8 mouse cellular contexts compared by ENCODE assay signal in genomic region chr6:126585813-126586212, GRCm38 (mm10). TPM values are rescaled to one million over a fixed set of nuclear protein-coding genes. Genes with fewer than 3 reads are reported as not detected.
A peak's percentile ranks its signal among the peaks of the same experiment; 100 is the strongest.
DNase-seq lines count a peak whose midpoint lies in the region; ATAC-seq and TF ChIP-seq lines count a peak whose summit lies in the region.
"Had no signal": no experiment of that assay in that cellular context is flagged by ENCODE, and none has a peak within 500 bp of the region (broad histone marks: within the 10 kb centered on the region; RNA-seq: fewer than 3 reads in every experiment).

No protein-coding gene starts in this region.

- H3K9ac ChIP-seq in midbrain, embryonic 15.5 days, result no peak overlapping the region
- no peak overlapping the region for H3K9ac ChIP-seq in midbrain, embryonic 16.5 days (ENCODE audit: low read depth, low read length)
- H3K9ac ChIP-seq in heart, postnatal 0 days (replicated peaks; ENCODE audit: low read depth, low read length), result no peak overlapping the region
- H3K9ac ChIP-seq: heart, embryonic 13.5 days had no signal

- 61% methylated on average over 7 of the region's 7 CpGs for WGBS in midbrain, embryonic 15.5 days
- 74% methylated on average over 7 of the region's 7 CpGs for WGBS in midbrain, embryonic 16.5 days
- 27% methylated on average over 7 of the region's 7 CpGs for WGBS in heart, postnatal 0 days

- H3K9me3 ChIP-seq in midbrain, embryonic 15.5 days, result no peaks in the 10 kb centered on the region
- no peaks in the 10 kb centered on the region for H3K9me3 ChIP-seq in midbrain, embryonic 16.5 days (replicated peaks; ENCODE audit: control insufficient read depth, low read length, poor library complexity, severe bottlenecking)
- H3K9me3 ChIP-seq in heart, postnatal 0 days (replicated peaks; ENCODE audit: control insufficient read depth, low read length), result no peaks in the 10 kb centered on the region
- H3K9me3 ChIP-seq: heart, embryonic 13.5 days had no signal

- H3K36me3 ChIP-seq in midbrain, embryonic 15.5 days (replicated peaks), result no peaks in the 10 kb centered on the region
- H3K36me3 ChIP-seq in midbrain, embryonic 16.5 days (ENCODE audit: control insufficient read depth, insufficient read depth, low read length), result no peaks in the 10 kb centered on the region
- H3K36me3 ChIP-seq in heart, postnatal 0 days (replicated peaks; ENCODE audit: control insufficient read depth, insufficient read depth, low read length), result no peaks in the 10 kb centered on the region
- H3K36me3 ChIP-seq: heart, embryonic 13.5 days had no signal

- 0 out of 2 replicates have a peak, but pooled peaks have one; percentile 33 for ATAC-seq in midbrain, embryonic 15.5 days (replicated peaks)
- ATAC-seq in midbrain, embryonic 16.5 days, result no peak
- peak; percentile 58; the same call in 1 of the 2 replicates for ATAC-seq in heart, postnatal 0 days (ENCODE audit: insufficient read depth, low read depth)

- DNase-seq in cerebellum, adult 9-11 months, result peak; percentile 99
- DNase-seq in heart, postnatal 0 days (ENCODE audit: low spot score), result peak; percentile 6
- peak; percentile 86 to 89 for DNase-seq in left cerebral cortex, postnatal 36 days (ENCODE audit: low spot score in 2 of 2)
- DNase-seq in spleen, postnatal 4 days (ENCODE audit: low spot score in 2 of 2), result no peak
- no peak for DNase-seq in spleen, postnatal 36 days (ENCODE audit: low spot score in 2 of 2)

- H3K4me1 ChIP-seq in midbrain, embryonic 15.5 days, result no peaks in the 10 kb centered on the region
- no peaks in the 10 kb centered on the region for H3K4me1 ChIP-seq in midbrain, embryonic 16.5 days (ENCODE audit: control insufficient read depth, insufficient read depth, low read length)
- no peaks in the 10 kb centered on the region for H3K4me1 ChIP-seq in heart, postnatal 0 days (ENCODE audit: control insufficient read depth, insufficient read depth)
- H3K4me1 ChIP-seq: heart, embryonic 13.5 days had no signal

- TF ChIP-seq CTCF in heart, postnatal 0 days (IDR thresholded peaks at IDR 0.05; ENCODE audit: low read depth), result no peak

- intact Hi-C loops in left cerebral cortex, postnatal 36 days (cut with DNase I), result no loop called here

- TF ChIP-seq EP300 in heart, postnatal 0 days (IDR thresholded peaks at IDR 0.05; ENCODE audit: low read depth), result no peak

- no peaks in the 10 kb centered on the region for H3K27me3 ChIP-seq in midbrain, embryonic 15.5 days (replicated peaks)
- no peaks in the 10 kb centered on the region for H3K27me3 ChIP-seq in midbrain, embryonic 16.5 days (ENCODE audit: control insufficient read depth, insufficient read depth, low read depth, low read length)
- no peaks in the 10 kb centered on the region for H3K27me3 ChIP-seq in heart, postnatal 0 days (ENCODE audit: control insufficient read depth, insufficient read depth, low read length)

- H3K4me2 ChIP-seq in midbrain, embryonic 15.5 days, result no peak overlapping the region
- no peak overlapping the region for H3K4me2 ChIP-seq in midbrain, embryonic 16.5 days (ENCODE audit: low read length)
- no peak overlapping the region for H3K4me2 ChIP-seq in heart, postnatal 0 days (ENCODE audit: low read depth, low read length)
- H3K4me2 ChIP-seq: heart, embryonic 13.5 days had no signal

- H3K27ac ChIP-seq in midbrain, embryonic 15.5 days, result no peak overlapping the region
- H3K27ac ChIP-seq in midbrain, embryonic 16.5 days (ENCODE audit: low read length), result no peak overlapping the region
- H3K27ac ChIP-seq in heart, postnatal 0 days (ENCODE audit: low read depth), result no peak overlapping the region
- H3K27ac ChIP-seq: heart, embryonic 13.5 days had no signal

- no peak overlapping the region for H3K4me3 ChIP-seq in midbrain, embryonic 15.5 days
- H3K4me3 ChIP-seq in midbrain, embryonic 16.5 days (ENCODE audit: low read depth, low read length), result no peak overlapping the region
- no peak overlapping the region for H3K4me3 ChIP-seq in heart, postnatal 0 days (ENCODE audit: low read depth, low read length)
- H3K4me3 ChIP-seq: heart, embryonic 13.5 days had no signal

RNA-seq across cellular contexts. Expression of gene Kcna5, which starts 50.6 kb away (rescaled TPM):
- polyA plus RNA-seq in midbrain, embryonic 15.5 days (2015; fragmentation: Nextera tagmentation; extraction: Ambion mirVana), result 3.3 and 3.4 TPM in 2 replicates
- 4.1 and 4.3 TPM in 2 replicates for polyA plus RNA-seq in midbrain, embryonic 16.5 days (2015; fragmentation: Nextera tagmentation; extraction: Ambion mirVana)
- total RNA-seq in heart, postnatal 0 days (2014; rRNA removed; ENCODE audit: low replicate concordance), result 25.0 and 27.6 TPM in 2 replicates
- polyA plus RNA-seq in heart, postnatal 0 days (2015; fragmentation: Nextera tagmentation; extraction: Ambion mirVana), result 9.0 and 9.2 TPM in 2 replicates
- total RNA-seq in left cerebral cortex, postnatal 36 days (2021), result 1 to 10 TPM; 3.5 to 7.2 TPM

Comparison
In these comparisons a context has a peak if more than half of its experiments do, and no peak if none do; other contexts are left out.
1. DNase-seq: peak in cerebellum, adult 9-11 months (single experiment), heart, postnatal 0 days (single experiment) and left cerebral cortex, postnatal 36 days (2 of 2); none in spleen, postnatal 4 days (0 of 2) and spleen, postnatal 36 days (0 of 2).